Mouse (Mus musculus) forebrain, embryonic 13.5 days (tissue): ENCODE results near the gene Cog1. TPM values are rescaled to one million over a fixed set of nuclear protein-coding genes. Genes with fewer than 3 reads are reported as not detected.

ENCODE experiments used
- ATAC-seq: fragments of 200-750 bp; cut with Nextera tagmentation; 2 replicates; pipeline ENCODE4 v1.8.0; 2017
- H3K27ac ChIP-seq: fragments of 300-500 bp; sonication (generic); 2 replicates; pipeline ENCODE4 v1.5.1; 2015; ENCODE audit warnings: inconsistent platforms, mild to moderate bottlenecking, moderate library complexity
- H3K27me3 ChIP-seq: fragments of 300-500 bp; sonication (generic); 2 replicates; pipeline ENCODE4 v1.6.1; 2015; ENCODE audit warnings: mild to moderate bottlenecking, inconsistent platforms
- H3K36me3 ChIP-seq: fragments of 300-500 bp; sonication (generic); 2 replicates; pipeline ENCODE4 v1.6.1; 2015; ENCODE audit warnings: mild to moderate bottlenecking, inconsistent platforms; ENCODE audit not compliant: poor library complexity, severe bottlenecking
- H3K4me1 ChIP-seq: fragments of 300-500 bp; sonication (generic); 2 replicates; pipeline ENCODE4 v1.6.1; 2015; ENCODE audit warnings: inconsistent platforms
- H3K4me2 ChIP-seq: fragments of 300-500 bp; sonication (generic); 2 replicates; pipeline ENCODE4 v1.6.1; 2015; ENCODE audit warnings: inconsistent platforms, mild to moderate bottlenecking, moderate library complexity
- H3K4me3 ChIP-seq: fragments of 300-500 bp; sonication (generic); 2 replicates; pipeline ENCODE4 v1.5.1; 2015; ENCODE audit warnings: mild to moderate bottlenecking, inconsistent platforms
- H3K9ac ChIP-seq: fragments of 300-500 bp; sonication (generic); 2 replicates; pipeline ENCODE4 v1.6.1; 2015; ENCODE audit warnings: mild to moderate bottlenecking, inconsistent platforms
- H3K9me3 ChIP-seq: fragments of 300-500 bp; sonication (generic); replicated peaks from 2 replicates; pipeline ENCODE4 v1.6.1; 2016; ENCODE audit warnings: inconsistent platforms
- WGBS: fragments of 180-500 bp; shearing (Covaris S2); methylation state at CpG from one replicate; pipeline ENCODE4 v1.1.7; 2015; 5-methylcytosine and 5-hydroxymethylcytosine counted together
- polyA plus RNA-seq: library from polyadenylated mRNA; unstranded; fragments of >200 nt; fragmentation: Nextera tagmentation; extraction: Ambion mirVana; gene quantifications from 2 replicates; pipeline ENCODE4 v1.2.1, GENCODE M21; 2015

The Cog1 gene
- polyA plus RNA-seq, 1 experiment from 2014 or later, result 30.1 TPM

DNA sequence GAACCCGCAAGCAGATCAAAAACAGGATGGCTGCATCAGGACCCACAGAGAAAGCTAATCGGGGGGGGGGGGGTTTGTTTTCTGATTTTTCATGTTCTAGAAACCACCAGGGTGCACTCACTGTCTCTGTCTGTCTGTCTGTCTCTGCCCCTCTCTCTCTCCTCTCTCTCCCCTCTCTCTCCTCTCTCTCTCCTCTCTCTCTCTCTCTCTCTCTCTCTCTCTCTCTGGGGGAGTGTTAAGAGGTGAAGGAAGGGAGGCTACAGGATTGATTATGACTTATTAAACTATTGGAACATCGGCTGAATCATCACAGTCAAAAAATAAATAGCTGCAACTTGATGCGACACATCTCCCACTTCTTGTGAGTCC, 30.7 kb upstream of the Cog1 start:
- peak overlapping the region; percentile 65 for H3K4me3 ChIP-seq
- peak overlapping the region; percentile 91 for H3K4me2 ChIP-seq
- H3K27me3 ChIP-seq, result peaks cover 45% of the 10 kb centered on the region
- H3K9ac ChIP-seq, result peak overlapping the region; percentile 78
- 27% methylated on average over 4 of the region's 4 CpGs for WGBS
- peak overlapping the region; percentile 72; the same call in 1 of the 2 replicates for H3K27ac ChIP-seq
- H3K36me3 ChIP-seq, result no peaks in the 10 kb centered on the region
- H3K4me1 ChIP-seq, result peaks cover 52% of the 10 kb centered on the region
- H3K9me3 ChIP-seq, result no peaks in the 10 kb centered on the region
- no peak for ATAC-seq

DNA sequence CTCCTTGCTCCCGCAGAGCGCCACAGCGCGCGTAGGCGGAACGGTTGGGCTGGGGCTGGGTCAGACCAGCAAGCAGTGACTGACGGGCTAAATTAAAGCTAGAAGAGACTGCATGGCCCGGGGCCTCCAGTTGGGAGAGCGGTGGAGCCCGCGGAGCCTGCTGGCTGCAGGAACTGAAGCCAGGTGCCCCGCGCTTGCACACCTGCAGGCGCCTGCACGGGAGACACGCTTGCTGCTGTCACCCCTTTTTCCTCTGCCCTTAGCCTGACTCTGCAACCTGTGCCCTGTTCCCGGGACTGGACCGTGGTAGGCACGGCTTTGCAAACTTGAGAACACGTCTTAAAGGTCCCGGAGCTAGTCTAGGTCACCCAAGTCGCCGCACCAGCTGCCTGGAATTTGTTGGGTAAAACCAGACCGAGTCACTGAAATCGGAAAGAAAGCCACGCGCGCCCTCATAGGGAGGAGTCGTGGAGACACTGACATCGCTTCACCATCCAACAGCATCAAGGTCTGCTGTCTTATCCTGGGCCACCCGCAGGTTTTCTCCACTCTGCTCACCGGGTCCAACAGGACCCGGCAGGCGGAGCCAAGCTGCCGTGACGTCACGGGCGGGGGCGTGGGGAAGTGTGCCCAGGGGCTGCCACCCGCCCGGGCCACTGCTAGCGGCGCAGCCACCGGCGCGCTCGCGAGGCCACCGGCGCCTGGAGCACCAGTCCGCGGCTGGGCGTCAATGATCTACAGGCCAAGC, 30.1 kb upstream of the Cog1 start, which contains the start of gene Sstr2:
Gene Sstr2 (plus strand): TSS at position 671 of the 748 bp plus-strand sequence.
- peak within 1 kb of the TSS; percentile 78 for H3K9ac ChIP-seq
- no peaks in the 10 kb centered on the region for H3K9me3 ChIP-seq
- peak within 1 kb of the TSS; percentile 91 for H3K4me2 ChIP-seq
- peak; percentile 89 for ATAC-seq
- H3K27me3 ChIP-seq, result peaks cover 45% of the 10 kb centered on the region
- peaks cover 52% of the 10 kb centered on the region for H3K4me1 ChIP-seq
- peak within 1 kb of the TSS; percentile 72 for H3K27ac ChIP-seq
- H3K36me3 ChIP-seq, result no peaks in the 10 kb centered on the region
- peak within 1 kb of the TSS; percentile 65 for H3K4me3 ChIP-seq
- WGBS, result under 1% methylated on average over 54 of the region's 54 CpGs

DNA sequence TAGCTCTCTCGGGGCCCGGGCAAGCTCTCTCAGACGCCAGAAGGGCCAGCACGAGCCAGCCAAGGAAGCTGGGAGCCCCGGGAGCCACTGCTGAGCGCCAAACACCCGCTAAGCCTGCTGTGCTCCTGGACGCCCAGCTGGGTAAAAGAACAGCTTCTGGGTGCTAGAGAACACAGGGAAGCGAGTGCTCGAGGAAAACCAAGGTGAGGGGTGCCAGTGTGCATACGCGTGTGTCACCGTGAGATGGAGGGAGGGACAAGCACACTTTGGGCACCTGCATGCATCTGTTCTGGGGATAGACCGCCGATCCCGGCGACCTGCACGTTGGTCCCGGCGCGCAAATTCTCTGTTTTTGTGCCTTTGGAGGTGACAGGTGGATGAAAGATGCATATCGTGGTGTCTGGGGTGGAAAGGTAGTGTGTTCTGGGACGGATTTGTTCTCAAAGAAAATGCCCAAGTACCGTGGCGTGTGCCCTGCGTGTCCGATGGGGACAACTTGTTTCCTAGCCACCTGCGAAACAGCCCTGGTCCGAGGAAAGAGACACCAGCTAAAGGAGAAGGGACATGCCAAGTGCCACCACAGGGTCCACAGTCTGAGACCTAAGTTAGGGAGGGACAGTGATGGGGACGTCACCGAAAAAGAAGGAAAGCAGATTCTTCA, 29.4 kb upstream of the Cog1 start:
- 1% methylated on average over 31 of the region's 31 CpGs for WGBS
- H3K27ac ChIP-seq, result peak overlapping the region; percentile 72
- no peaks in the 10 kb centered on the region for H3K9me3 ChIP-seq
- H3K4me3 ChIP-seq, result peak overlapping the region; percentile 65
- peak overlapping the region; percentile 91 for H3K4me2 ChIP-seq
- peak overlapping the region; percentile 78 for H3K9ac ChIP-seq
- H3K27me3 ChIP-seq, result peaks cover 45% of the 10 kb centered on the region
- peaks cover 6% of the 10 kb centered on the region for H3K36me3 ChIP-seq
- no peak for ATAC-seq
- H3K4me1 ChIP-seq, result peaks cover 52% of the 10 kb centered on the region

DNA sequence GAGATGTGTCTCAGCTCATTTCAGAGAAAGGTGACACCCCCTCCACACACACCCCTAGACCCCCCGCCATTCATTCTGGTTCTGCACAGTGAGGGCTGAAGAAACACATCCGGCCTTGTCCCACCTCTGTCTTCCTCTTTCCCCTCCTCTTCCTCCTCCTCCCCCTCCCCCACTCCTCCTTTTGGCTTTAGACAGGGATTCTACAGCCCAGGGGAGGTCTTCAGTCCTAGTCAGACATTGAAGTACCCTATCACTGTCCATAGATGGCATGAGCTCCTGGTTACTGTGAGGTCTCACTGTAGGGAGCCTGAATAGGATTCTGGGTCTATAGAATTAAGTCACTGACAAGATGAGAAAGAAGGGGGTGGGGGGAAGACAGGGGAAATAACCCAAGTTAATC, 28.0 kb upstream of the Cog1 start:
- peaks cover 18% of the 10 kb centered on the region for H3K36me3 ChIP-seq
- 46% methylated on average over 2 of the region's 2 CpGs for WGBS
- H3K4me2 ChIP-seq, result peak overlapping the region; percentile 91
- H3K27ac ChIP-seq, result no peak overlapping the region
- peak overlapping the region; percentile 78 for H3K9ac ChIP-seq
- H3K9me3 ChIP-seq, result no peaks in the 10 kb centered on the region
- H3K27me3 ChIP-seq, result peaks cover 45% of the 10 kb centered on the region
- no peak for ATAC-seq
- H3K4me3 ChIP-seq, result peak overlapping the region; percentile 65
- H3K4me1 ChIP-seq, result peaks cover 52% of the 10 kb centered on the region

GRCm38 (mm10) chr11:113622028-113622427, 26.9 kb upstream of the Cog1 start:
- Histone ChIP-seq H3K27ac (no peak overlapping the region), H3K9me3 (no peaks in the 10 kb centered on the region), H3K36me3 (peaks cover 18% of the 10 kb centered on the region), H3K4me1 (peaks cover 52% of the 10 kb centered on the region), H3K4me3 (no peak overlapping the region), H3K9ac (no peak overlapping the region), H3K4me2 (peak overlapping the region; percentile 91), H3K27me3 (peaks cover 45% of the 10 kb centered on the region)
- 87% methylated on average over 4 of the region's 4 CpGs for WGBS
- ATAC-seq, result no peak

- no peak for ATAC-seq
- H3K4me3 ChIP-seq, result no peak overlapping the region
- H3K36me3 ChIP-seq, result peaks cover 18% of the 10 kb centered on the region
- H3K27ac ChIP-seq, result no peak overlapping the region
- peaks cover 21% of the 10 kb centered on the region for H3K4me1 ChIP-seq
- no peak overlapping the region for H3K4me2 ChIP-seq
- peaks cover 13% of the 10 kb centered on the region for H3K27me3 ChIP-seq
- no peaks in the 10 kb centered on the region for H3K9me3 ChIP-seq
- H3K9ac ChIP-seq, result no peak overlapping the region
- WGBS, result 94% methylated on average over 18 of the region's 18 CpGs
Observed at GRCm38 (mm10) chr11:113625437-113625836, 23.5 kb upstream of the Cog1 start.

DNA sequence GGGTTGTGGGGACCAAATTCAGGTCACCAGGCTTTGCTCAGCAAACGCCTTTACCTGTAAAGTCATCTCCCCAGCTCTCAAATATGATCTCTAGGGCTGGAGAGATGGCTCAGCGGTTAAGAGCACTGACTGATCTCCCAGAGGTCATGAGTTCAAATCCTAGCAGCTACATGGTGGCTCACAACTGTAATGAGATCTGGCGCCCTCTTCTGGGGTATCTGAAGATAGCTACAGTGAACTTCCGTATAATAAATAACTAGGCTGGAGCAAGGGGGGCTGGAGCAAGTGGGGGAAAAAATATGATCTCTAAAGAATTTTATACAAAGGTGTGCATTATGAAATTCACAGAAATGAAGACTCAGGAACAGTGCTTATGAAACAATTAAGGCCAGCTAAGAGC, 21.2 kb upstream of the Cog1 start:
- Histone ChIP-seq H3K9ac (no peak overlapping the region), H3K4me3 (no peak overlapping the region), H3K9me3 (no peaks in the 10 kb centered on the region), H3K27ac (no peak overlapping the region), H3K4me1 (peaks cover 4% of the 10 kb centered on the region; the same call in 1 of the 2 replicates), H3K27me3 (no peaks in the 10 kb centered on the region), H3K4me2 (no peak overlapping the region), H3K36me3 (peaks cover 18% of the 10 kb centered on the region)
- ATAC-seq, result no peak
- 52% methylated on average over 4 of the region's 4 CpGs for WGBS

DNA sequence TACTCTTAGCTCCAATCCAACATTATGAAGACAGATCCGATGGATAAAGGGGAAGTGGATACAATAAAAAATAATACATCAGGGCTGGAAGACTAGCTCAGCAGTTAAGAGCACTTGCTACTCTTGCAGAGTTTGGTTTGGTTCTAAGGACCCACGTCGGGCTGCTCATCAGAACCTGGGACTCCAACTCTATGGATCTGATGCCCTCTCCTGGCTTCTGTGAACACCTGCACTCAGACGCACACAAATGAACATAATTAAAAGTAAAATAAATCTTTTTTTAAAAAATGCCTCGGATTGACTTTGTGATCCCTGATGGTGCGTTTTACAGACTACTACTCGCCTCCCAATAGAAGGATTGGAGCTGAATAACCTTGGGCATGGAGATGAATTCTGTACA, 18.3 kb upstream of the Cog1 start:
- no peaks in the 10 kb centered on the region for H3K27me3 ChIP-seq
- H3K4me3 ChIP-seq, result no peak overlapping the region
- H3K9ac ChIP-seq, result no peak overlapping the region
- ATAC-seq, result no peak
- H3K27ac ChIP-seq, result no peak overlapping the region
- H3K4me2 ChIP-seq, result no peak overlapping the region
- H3K36me3 ChIP-seq, result peaks cover 2% of the 10 kb centered on the region; the same call in 1 of the 2 replicates
- H3K4me1 ChIP-seq, result no peaks in the 10 kb centered on the region
- WGBS, result 58% methylated on average over 7 of the region's 7 CpGs
- H3K9me3 ChIP-seq, result no peaks in the 10 kb centered on the region

- Histone ChIP-seq H3K9ac (no peak overlapping the region), H3K4me3 (no peak overlapping the region), H3K4me1 (no peaks in the 10 kb centered on the region), H3K36me3 (no peaks in the 10 kb centered on the region), H3K9me3 (no peaks in the 10 kb centered on the region), H3K27me3 (no peaks in the 10 kb centered on the region), H3K27ac (no peak overlapping the region), H3K4me2 (no peak overlapping the region)
- ATAC-seq, result no peak
- 86% methylated on average over 8 of the region's 8 CpGs for WGBS
Observed at GRCm38 (mm10) chr11:113631302-113631701, 17.7 kb upstream of the Cog1 start.

GRCm38 (mm10) chr11:113631862-113632261, 17.1 kb upstream of the Cog1 start:
- Histone ChIP-seq H3K27me3 (no peaks in the 10 kb centered on the region), H3K4me3 (no peak overlapping the region), H3K9ac (no peak overlapping the region), H3K4me1 (no peaks in the 10 kb centered on the region), H3K4me2 (no peak overlapping the region), H3K36me3 (no peaks in the 10 kb centered on the region), H3K9me3 (no peaks in the 10 kb centered on the region), H3K27ac (no peak overlapping the region)
- WGBS, result 81% methylated on average over 8 of the region's 8 CpGs
- no peak for ATAC-seq

- Histone ChIP-seq H3K4me2 (no peak overlapping the region), H3K27ac (no peak overlapping the region), H3K9me3 (no peaks in the 10 kb centered on the region), H3K27me3 (no peaks in the 10 kb centered on the region), H3K4me1 (no peaks in the 10 kb centered on the region), H3K9ac (no peak overlapping the region), H3K36me3 (no peaks in the 10 kb centered on the region), H3K4me3 (no peak overlapping the region)
- no peak for ATAC-seq
- WGBS, result 83% methylated on average over 7 of the region's 7 CpGs
Observed at GRCm38 (mm10) chr11:113632303-113632702, 16.7 kb upstream of the Cog1 start.

DNA sequence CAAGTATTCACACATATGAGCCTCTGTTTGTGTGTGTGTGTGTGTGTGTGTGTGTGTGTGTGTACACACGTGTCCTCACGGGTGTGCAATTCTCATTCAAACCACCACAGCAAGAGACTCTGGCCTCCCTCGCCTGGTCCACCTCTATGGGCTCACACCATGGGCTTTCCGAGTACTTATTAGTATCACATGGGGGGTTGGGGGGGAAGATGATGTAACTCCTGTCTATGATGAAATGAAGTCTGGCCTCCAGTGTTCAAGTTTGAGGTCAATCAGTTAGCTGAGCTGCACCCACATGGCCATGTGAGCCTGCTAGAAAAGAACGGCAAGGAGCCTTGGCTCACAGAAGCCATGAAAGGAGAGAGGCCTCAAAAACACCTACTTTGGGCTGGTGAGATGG, 15.6 kb upstream of the Cog1 start:
- no peak for ATAC-seq
- Histone ChIP-seq H3K9ac (no peak overlapping the region), H3K27me3 (no peaks in the 10 kb centered on the region), H3K4me2 (no peak overlapping the region), H3K4me1 (no peaks in the 10 kb centered on the region), H3K4me3 (no peak overlapping the region), H3K9me3 (no peaks in the 10 kb centered on the region), H3K27ac (no peak overlapping the region), H3K36me3 (no peaks in the 10 kb centered on the region)
- 95% methylated on average over 5 of the region's 5 CpGs for WGBS
